Mouse (Mus musculus) CH12.LX (cell line): ENCODE measurements around the gene Nxf3.

Experiments
- BHLHE40 ChIP-seq: IDR thresholded peaks from 2 replicates; pipeline ENCODE4 v1.6.1; 2011; ENCODE audit warnings: mild to moderate bottlenecking, low read depth, low read length, improper control_type of control experiment
- CHD2 ChIP-seq: IDR thresholded peaks from 2 replicates; pipeline ENCODE4 v1.6.1; 2011; ENCODE audit warnings: low read length, improper control_type of control experiment
- CTCF ChIP-seq, 2 experiments: IDR thresholded peaks in 1 of 2; conservative IDR thresholded peaks in 1 of 2; 2 replicates each; pipeline ENCODE4 v1.5.1; 2011 to 2012; ENCODE audit warnings: low read depth in 2 of 2, low read length in 2 of 2, improper control_type of control experiment in 1 of 2, inconsistent platforms in 1 of 2, mild to moderate bottlenecking in 1 of 2, moderate library complexity in 1 of 2
- EP300 ChIP-seq: IDR thresholded peaks from 2 replicates; pipeline ENCODE4 v1.6.1; 2011; ENCODE audit warnings: low read length, improper control_type of control experiment
- GABPA ChIP-seq: IDR thresholded peaks from 2 replicates; pipeline ENCODE4 v1.6.1; 2012; ENCODE audit warnings: low read depth, low read length, improper control_type of control experiment, inconsistent platforms; ENCODE audit not compliant: insufficient replicate concordance
- HCFC1 ChIP-seq: IDR thresholded peaks from 2 replicates; pipeline ENCODE4 v1.6.1; 2012; ENCODE audit warnings: low read depth, mild to moderate bottlenecking, inconsistent platforms, low read length, improper control_type of control experiment
- MAX ChIP-seq: IDR thresholded peaks from 2 replicates; pipeline ENCODE4 v1.6.1; 2011; ENCODE audit warnings: low read length, improper control_type of control experiment
- MAZ ChIP-seq: IDR thresholded peaks from 2 replicates; pipeline ENCODE4 v1.6.1; 2012; ENCODE audit warnings: low read depth, mild to moderate bottlenecking, inconsistent platforms, low read length, improper control_type of control experiment, moderate library complexity
- MXI1 ChIP-seq: IDR thresholded peaks from 2 replicates; pipeline ENCODE4 v1.6.1; 2011; ENCODE audit warnings: mild to moderate bottlenecking, low read depth, low read length, improper control_type of control experiment
- MYC ChIP-seq: IDR thresholded peaks from 2 replicates; pipeline ENCODE4 v1.6.1; 2011; ENCODE audit warnings: low read depth, mild to moderate bottlenecking, improper control_type of control experiment, low read length
- POLR2A ChIP-seq: IDR thresholded peaks from 2 replicates; pipeline ENCODE4 v1.6.1; 2011; ENCODE audit warnings: low read depth, mild to moderate bottlenecking, improper control_type of control experiment, low read length
- TCF12 ChIP-seq: IDR thresholded peaks from 2 replicates; pipeline ENCODE4 v1.6.1; 2014; ENCODE audit warnings: low read depth, mild to moderate bottlenecking, inconsistent platforms, low read length, improper control_type of control experiment
- USF2 ChIP-seq: conservative IDR thresholded peaks from 2 replicates; pipeline ENCODE4 v1.6.1; 2011; ENCODE audit warnings: low read depth, low read length, improper control_type of control experiment
- ZC3H11A ChIP-seq: IDR thresholded peaks from 2 replicates; pipeline ENCODE4 v1.6.1; 2012; ENCODE audit warnings: low read depth, mild to moderate bottlenecking, inconsistent platforms, low read length, improper control_type of control experiment

DNA sequence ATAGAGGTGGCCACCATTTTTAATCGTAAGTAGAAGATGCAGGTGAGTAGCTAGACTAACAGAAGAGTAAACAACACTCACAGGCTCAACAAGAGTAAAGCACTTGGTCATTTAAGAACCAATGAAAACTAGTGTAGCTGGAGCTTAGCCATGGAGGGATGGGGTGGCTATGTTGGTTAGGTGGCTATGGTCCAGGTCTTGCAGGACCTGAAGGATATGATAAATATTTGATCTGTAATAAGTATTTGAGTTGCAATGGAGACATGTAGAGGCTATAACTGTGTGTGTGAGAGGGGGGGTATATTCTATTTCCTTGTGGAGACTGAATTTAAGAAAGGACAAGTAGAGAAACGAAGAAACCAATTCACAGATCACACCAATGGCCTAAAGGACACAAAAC, 33.8 kb downstream of the Nxf3 start:
- TF ChIP-seq USF2 (no peak), EP300 (no peak), MAZ (no peak), ZC3H11A (no peak), GABPA (no peak), CTCF (conservative IDR thresholded peaks at IDR 0.05 in 1 of 2, IDR thresholded peaks at IDR 0.05 in 1 of 2; ENCODE audit: low read depth in 2 of 2, low read length in 2 of 2) (no peak), POLR2A (no peak), HCFC1 (no peak), MXI1 (no peak), BHLHE40 (no peak), TCF12 (no peak), MYC (no peak), MAX (no peak), CHD2 (no peak)
